Mouse (Mus musculus) 3T3-L1 (cell line): Measurements from ENCODE around the gene Dzank1.

ENCODE experiments used
- DNase-seq: peaks from one replicate; pipeline ENCODE4 v3.0.0-alpha.2; 2015; ENCODE audit warnings: low read depth, low spot score

Gene Dzank1

DNA sequence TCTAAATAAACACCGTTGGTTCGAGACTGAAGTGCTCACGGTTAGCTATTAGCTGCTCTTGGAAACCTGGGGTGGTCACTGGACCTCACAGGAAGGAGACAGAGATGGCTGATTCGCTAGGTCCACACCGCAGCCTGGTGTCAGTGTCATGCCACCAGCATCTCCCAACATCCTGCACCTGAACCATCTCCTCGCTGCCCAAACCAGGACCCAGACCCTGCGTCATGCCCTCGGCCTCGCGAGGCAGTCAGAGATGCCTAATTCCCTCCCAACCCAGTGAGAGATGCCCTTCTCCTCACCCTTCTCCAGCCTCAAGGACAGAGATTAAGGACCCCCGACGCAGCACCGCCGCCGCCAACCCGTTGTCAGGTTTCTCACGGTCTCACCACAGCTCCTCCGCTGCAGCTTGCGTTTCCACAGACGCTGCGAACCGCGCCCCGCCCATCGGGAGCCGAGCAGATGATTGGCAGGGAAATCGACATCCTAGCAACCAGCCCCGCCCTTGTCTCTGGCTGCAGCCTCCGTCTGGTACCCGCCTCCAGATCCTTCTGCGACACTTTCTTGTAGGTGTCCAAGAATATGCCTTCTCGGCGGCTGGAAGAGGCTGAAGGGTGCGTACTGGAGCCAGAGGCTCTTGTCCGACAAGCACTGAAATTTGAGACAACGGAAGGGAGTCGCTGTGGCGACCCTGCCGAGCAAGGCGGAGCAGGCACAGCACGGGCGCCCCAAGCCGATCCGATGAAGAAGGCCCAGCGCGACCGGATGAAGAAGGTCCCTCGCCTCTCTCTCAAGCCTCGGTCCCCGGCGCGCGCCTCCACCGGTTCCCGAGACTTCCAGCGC lies at the start of gene Dzank1, which contains the start of gene Polr3f:
Gene Dzank1, minus strand, starts transcription at position 434 of the 840 bp plus-strand sequence.
Gene Polr3f, plus strand, starts transcription at position 738 of the 840 bp plus-strand sequence.
- peak; percentile 99 for DNase-seq

DNA sequence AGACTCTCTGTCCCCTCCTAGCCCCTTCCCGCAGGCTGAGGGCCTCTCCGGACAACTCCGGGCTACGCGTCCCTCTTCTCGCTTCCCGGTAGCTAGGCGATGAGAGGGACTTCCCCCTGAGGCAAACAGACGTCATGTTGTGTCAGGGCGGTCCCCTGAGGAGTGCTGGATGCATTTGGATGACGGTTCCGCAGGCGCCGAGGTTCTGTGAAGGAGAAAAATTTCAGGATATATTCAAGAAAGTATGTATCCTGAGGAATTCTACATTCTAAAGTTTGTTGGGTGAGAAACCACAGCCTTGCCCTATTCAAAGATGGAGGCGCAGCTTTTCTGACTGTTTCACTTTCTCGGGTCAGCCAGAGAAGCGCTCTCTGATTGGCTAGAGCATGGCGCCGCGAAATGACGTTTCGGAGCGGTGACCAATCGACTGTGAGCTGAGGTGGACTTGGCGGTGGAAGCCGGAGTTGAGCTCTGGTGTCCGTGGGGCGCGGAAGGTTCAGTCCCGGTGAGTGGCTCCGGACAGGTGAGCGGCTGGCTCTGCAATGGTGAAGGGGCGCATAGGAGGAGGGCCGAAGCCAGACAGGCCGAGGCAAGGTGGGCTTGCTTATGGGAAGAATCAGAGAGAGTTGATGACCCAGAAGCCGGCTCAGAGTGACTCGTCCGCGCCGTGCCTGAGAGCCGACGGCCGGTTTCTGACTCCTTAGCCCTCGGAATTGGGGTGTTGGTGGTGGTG lies 28.8 kb upstream of the Dzank1 start, which contains the start of gene Sec23b:
Gene Sec23b, plus strand, starts transcription at position 410 of the 733 bp plus-strand sequence.
- peak; percentile 99 for DNase-seq

DNA sequence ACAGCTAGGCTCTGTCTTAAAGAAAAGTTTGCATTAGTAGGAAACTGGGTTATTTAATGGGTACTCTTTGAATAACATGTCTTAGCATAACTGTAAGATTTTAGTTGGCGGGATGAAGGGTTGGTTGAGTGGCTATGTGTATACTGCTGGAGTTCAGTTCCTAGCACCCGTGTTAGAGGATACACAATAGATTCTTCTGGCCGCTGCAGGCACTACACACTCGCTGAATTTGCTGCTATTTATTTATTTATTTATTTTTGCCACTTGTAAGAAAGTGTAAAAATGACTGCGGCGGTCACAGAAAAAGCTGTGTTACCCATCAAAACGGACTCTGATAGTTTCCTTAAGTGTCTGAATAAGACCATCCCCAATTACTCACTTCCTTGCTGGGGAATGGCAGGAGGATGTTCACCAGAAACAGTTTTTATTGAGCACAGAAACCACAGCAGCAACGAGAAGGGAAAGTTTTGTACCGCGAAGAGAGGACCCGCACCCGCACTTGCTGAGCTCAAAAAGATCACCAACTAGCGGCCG lies 28.1 kb upstream of the Dzank1 start:
- peak; percentile 63 for DNase-seq

DNA sequence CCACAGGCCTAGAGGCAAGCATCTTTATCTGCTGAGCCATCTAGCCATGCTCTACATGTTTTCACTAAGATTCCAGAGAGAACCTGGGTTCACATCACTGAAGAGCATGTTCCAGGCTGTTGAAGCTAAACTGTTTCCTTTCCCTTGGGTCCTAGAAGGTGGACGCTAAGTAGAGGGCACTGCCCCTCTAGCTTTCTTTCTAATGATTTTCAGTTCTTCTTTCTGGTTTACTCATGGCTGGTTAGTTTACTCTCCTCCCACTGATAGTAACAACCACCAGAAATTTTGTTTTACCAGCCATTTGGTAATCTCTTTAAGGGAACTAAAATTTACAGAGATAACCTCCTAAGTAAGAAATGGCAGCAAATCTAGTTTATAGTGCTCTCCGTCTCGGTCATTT lies 26.7 kb upstream of the Dzank1 start:
- no peak for DNase-seq

DNA sequence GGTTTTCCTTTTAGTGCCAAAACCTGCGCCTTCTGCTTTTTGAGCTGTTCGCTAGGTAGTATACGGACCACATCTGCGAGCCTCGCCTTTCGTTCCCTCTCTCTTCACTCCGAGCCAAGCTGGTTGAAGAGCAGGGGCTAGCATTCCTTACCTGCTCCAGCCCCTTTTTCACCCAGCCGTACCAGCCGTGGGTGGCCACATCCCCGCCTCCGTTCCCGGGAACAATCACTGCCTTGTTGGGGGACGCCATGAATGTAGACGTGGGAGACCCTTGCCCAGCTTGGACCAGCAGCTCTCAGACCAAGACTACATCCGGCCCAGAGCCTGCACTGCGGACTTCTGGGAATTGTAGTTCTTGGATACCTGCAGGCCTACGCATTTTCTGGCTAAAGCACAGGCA lies 23.3 kb upstream of the Dzank1 start, which contains the start of gene Rbbp9:
Gene Rbbp9, minus strand, starts transcription at position 341 of the 400 bp plus-strand sequence.
- DNase-seq, result peak; percentile 82

DNA sequence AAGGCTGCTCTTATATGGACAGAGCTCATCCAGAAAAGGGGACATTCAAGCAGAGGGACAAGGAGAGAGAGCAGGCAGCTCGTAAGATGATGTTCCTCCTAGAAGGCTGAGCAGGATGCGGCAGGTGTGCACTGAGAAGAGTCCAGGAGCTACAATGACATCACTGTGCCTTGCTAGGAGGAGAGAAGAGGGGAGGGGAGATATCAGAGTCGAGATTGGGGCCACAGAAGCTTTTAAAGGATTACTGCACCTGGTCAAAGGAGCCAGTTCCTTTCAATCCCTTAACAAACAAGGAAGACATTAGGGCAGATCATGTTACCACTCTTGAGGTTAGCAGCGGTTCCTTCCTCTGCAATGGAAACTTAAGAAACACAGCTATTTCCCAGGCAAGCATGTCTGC lies 20.3 kb upstream of the Dzank1 start:
- no peak for DNase-seq

DNA sequence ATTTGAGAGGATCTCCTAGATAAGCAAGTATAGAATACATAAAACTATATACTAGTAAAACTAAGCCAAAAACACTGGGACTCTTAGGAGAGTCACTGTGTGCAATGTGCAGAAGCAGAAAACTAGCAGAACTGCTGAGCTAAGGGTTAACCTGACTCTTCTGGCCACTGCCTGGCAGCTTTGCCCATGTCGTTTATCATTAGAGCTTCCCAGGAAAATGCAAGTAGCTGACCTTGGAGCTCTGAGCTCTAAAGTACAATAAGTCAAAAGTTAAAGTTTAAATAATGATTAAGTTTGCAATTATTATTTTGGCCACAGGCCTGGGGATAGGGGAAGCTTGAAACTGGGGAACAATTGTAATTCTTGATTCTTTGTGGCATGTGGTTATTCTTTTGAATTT lies 18.3 kb upstream of the Dzank1 start:
- DNase-seq, result no peak

DNA sequence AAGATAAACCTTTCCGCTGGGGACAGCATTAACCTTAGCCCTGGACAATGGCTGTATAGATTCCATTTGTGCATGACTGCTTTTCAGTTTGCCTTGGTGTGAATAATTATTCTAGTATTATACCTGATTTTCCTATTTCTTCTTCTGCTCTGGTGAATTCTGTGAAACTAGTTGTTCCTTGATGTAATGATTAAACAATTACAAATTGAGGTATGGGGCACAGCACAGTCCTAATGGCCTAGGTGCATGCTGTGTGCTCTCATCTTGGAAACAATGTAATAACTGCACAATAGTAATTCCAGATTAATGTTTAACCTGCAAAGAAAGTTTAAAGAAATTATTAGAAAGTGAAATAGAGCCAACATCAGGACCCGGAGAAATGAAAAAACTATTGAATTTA lies 17.8 kb upstream of the Dzank1 start:
- no peak for DNase-seq

DNA sequence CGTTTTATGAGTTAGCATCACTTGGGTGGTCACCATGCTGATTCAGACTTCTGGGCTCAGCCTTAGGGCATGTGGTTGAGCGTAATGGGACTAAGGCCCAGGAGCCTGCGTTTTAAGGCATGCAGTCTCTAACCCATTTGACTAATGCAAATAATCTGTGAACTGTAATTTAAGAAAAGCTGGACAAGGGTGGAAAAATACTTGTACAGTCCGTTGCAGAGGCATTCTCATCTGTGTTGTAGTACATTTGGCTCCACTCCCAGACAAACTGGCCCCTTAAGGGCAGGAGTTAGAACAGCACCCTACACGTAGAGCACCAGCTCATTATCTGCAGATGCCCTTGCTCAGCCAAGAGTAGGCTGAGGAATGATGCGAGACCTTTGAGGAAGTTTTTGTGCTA lies 17.4 kb upstream of the Dzank1 start:
- peak; percentile 91 for DNase-seq

DNA sequence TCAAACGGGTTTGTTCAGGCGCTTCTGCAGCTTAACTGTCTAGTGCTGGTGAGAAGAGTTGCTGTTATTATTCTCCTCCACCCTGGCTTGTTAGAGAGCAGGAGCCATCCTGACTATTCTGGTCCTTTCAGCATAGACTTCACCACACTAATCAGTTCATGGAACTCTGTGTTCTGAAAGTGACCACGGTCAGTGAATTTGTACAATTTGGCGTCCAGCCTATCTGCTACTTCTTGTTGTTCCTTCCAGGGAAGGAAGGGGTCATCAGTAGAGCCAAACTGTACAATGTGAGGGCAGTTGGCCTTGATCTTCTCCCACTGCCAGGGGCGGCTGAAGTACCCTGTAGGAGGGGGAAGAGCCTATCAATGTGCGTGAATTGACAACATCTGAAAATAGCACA lies 16.5 kb upstream of the Dzank1 start:
- DNase-seq, result no peak

DNA sequence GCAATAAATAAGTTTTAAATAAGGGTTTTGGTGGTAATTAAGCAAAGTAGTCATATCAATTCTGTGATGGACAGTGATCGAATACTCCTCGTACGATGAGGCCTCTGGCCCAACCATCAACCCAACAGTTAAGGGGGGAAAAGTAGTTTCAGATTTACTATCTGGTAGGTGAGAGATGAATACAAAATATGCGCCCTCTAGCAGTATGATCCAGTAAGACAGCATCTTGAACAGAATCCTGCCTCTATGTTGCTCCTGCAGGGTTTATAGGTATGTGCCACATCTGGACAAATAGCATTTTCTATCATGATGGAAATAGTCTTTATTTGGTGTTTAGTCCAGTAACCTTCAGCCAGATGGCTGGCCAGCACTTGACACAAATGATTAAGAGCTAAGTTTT lies 14.0 kb upstream of the Dzank1 start:
- DNase-seq, result peak; percentile 70

DNA sequence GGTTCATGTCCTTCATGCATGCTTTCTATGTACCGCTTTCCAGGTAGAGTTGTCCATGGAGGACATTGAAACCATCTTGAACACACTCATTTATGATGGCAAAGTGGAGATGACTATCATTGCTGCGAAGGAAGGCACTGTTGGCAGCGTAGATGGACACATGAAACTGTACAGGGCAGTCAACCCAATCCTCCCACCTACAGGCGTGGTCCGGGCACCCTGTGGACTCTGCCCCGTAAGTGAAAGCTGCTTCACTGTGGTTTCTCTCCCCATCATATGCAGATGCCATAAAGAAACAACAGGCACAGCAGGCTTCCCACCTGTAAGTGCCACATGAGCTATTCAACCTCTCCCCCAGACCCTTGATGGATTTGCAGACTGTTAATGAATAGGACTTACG lies 9.9 kb upstream of the Dzank1 start:
- DNase-seq, result no peak

DNA sequence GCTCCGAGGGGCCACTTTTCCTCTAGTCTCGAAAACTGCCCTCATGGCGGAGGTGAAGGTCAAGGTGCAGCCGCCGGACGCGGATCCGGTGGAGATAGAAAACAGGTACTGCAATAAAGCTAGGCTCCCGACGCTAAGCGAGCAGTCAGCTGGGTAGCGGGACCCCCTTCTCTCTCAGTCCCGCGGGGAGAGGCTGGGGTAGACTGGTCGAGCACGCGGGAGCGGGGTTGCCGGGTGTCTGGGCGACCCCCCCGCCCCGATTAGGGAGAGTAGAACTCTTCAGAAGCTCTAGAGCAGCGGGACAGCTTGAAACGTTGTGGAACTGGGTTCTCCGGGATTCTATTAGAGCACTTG lies 584 bp upstream of the Dzank1 start:
- DNase-seq, result peak; percentile 31

DNA sequence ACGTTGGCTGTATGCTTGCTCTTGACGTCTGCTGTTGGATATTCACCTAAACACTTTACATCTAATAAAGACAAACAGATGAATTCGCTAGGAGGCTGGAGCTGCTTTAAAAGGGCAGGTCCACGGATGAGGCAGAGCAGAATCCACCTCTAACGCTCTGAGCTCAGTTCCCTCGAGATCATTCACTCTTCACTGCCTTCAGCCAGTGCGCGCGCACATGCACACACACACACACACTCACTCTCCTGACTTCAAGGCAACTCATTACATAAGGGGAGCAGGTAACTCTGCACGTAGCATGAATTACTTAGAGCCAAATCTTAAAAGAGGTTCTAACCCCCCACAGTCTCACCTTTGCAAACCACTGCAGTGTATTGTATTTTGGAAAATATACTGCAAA lies 1.4 kb downstream of the Dzank1 start:
- no peak for DNase-seq

DNA sequence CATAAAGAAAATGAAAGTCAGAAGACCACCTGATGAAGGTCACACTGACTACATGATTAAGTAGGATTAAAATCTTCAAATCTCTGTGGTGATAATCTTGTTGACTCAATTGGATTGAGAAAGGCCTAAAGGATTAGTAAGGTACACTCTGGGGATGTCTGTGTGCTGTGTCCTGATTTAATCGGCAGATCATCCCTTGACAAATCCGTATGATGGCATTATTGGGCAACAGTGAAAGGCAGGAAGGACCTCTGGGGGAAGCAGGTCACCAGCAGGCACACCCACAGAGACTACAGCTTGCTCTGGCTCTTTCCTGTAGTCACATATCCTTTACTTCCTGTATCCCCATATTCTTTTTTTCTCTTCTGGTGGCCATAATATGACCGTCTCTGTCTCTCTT lies 7.4 kb downstream of the Dzank1 start:
- no peak for DNase-seq

DNA sequence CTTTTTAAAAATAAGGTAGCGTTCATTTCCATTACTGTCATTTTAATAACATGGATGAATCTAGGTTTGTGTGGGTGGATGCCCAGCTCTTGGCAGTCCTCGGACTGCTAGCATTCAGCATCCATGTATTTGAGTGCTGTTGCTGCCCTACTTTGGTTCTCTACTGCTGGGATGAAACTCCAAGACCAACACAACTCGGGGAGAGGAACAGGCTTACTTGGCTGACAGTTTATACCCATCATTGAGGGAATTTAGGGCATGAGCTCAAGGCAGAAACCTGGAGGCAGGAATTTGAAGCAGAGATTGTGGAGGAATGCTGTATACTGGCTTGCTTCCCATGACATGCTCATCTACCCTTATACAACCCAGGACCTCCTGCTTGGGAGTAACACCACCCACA lies 12.6 kb downstream of the Dzank1 start:
- DNase-seq, result no peak

DNA sequence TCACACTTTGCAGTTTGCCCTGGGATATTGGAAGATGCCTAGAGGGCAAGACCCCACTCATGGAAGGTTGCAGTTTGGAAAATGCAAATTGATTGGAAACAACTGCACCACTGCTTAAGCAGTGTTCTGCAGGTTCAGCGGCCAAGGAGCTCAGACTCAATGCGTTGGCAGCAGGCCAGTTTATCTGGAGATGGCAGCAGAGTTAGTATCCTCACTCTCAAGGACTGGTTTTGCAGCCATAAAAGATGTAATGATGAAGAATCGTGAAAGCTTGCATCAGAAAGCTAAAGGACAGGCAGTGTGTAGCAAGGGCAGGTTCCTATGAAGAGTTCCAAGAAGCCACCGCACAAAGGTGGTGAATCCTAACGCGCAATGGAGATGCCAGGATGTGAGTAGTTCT lies 25.1 kb downstream of the Dzank1 start:
- no peak for DNase-seq

DNA sequence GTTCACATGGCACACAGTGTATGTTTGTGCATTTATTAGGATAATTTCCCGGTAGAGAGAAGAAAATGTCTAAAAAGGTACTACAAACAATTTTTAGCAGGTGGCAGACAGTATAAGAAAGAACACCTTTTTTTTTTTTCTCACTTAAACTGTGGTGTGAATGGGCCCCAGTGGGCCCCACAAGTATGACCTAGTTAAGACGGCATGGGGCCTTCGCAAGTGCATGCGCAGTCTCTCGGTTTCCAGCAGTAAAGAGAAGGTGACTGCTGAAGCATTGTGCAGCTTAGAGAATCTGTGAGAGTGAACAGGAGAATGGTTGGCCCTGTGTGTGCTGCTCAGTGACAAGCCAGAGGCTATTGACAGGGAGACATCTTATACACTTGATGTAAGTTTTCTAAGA lies 37.9 kb downstream of the Dzank1 start:
- no peak for DNase-seq

DNA sequence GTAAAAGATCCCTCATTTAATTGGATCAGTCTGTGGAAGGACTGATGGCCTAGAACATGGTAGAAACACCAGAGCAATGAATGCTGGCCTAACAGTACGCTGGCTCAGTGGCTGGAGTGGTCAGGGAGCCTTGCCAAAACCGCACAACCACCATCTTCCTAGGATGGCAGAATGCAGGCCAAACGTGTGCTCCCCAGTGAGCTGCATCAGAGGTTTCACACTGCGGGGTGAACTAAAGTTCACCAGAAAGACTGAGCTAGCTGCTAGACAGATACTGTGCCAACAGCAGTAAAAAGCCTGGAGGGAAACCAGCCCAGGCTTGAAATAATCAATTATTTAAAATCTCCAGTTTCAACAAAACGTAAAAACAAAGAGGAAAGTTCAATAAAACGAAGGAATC lies 39.7 kb downstream of the Dzank1 start:
- peak; percentile 68 for DNase-seq

DNA sequence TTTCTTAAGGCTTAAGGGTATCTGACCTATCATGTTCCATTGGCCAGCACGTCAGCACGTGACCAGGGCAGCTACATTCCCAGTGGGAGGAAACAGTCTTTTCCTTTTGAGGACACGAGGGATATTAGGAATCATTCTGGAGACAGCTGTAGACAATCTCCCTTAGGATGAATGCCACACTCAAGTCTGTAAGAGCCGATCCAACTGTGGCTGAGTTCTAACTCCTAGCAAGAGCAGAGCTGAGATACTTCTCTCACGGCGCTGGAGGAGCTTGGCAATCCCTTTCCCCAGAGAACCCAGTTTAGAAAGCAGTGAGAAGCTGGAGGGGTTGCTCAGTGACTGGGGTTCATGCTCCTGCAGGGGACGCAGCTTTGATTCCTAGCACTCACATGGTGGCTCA lies 41.8 kb downstream of the Dzank1 start:
- DNase-seq, result no peak

DNA sequence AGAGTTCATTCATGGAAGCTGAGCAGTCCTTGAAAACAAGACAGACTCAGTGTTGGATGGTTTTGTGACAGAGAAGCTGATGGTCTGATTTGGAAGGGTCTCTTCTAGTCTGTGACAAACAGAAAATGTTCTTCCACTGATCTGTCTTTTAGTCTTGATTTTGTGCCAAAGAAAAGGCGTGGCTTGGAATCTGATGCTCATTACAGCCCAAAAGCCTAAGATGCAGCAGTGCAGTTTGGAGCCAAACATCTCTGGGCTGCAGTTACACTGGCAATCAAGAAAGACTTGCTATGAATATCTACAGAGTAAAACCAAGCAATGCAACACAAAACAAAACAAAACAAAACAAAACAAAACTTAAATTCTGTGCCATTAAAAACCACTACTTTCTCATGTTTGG lies 43.1 kb downstream of the Dzank1 start:
- peak; percentile 30 for DNase-seq

DNA sequence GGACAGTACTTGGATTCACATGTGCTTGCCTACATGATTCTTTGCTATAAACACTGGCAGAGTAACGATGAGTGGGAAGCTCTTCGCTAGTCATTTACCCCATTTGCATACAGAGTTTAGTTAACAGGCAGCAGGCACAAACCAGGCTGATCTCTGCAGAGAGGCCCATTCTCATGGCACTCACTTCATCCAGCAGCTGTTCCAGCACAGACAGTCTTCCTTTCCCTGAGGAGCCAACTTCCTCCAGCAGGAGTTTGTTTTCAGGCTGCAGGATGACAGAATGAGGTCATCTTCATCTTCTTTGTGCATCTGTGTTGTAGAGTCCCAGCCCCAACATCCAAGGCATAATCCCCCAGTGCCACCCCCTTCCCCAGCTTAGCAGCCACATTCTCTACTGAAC lies 47.8 kb downstream of the Dzank1 start:
- DNase-seq, result no peak

DNA sequence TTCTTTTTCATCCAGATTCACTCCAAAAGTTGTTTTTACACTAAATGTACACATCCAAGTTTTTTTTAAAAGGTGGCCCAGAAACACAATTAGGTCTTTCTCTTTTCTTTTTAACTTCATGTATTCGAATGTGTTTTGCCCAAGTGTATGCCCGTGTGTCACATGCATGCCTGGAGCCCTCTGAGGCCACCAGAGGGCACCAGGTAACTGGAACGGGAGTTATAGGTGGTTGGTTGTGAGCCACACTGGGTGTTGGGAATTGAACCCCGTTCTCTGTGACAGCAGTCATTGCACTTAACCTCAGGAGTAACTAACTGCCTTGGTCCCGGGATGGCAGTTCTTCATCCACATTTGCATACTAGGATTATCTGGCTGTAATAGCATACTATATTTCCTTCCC lies 60.0 kb downstream of the Dzank1 start:
- peak; percentile 37 for DNase-seq
